Mouse (Mus musculus): ENCODE results near the gene Mlxip.

GRCm38 (mm10) chr5:123379504-123379931 is 15.1 kb upstream of the Mlxip start:
- TF ChIP-seq CTCF (IDR thresholded peaks at IDR 0.05; ENCODE audit: low read depth) (no peak), EP300 (IDR thresholded peaks at IDR 0.05; ENCODE audit: low read depth) (no peak)
